Mouse (Mus musculus) layer of hippocampus, postnatal 25 days (tissue): ENCODE measurements around the gene Sf3b6. TPM values are rescaled to one million over a fixed set of nuclear protein-coding genes. Genes with fewer than 3 reads are reported as not detected.
A peak's percentile ranks its signal among the peaks of the same experiment; 100 is the strongest.
"Not testable (repeated sequence)": the region's sequence is repeated elsewhere in the genome, so short reads cannot be mapped to it uniquely, and the experiment has no call there.

Source experiments
- DNase-seq, 2 experiments: peaks; one replicate each; pipeline ENCODE4 v3.0.0; 2022; ENCODE audit warnings: mixed read lengths in 2 of 2, low spot score in 1 of 2; ENCODE audit errors: extremely low spot score in 1 of 2
- total RNA-seq, 2 experiments: library from RNA; stranded (reverse); gene quantifications; 2 replicates each; pipeline ENCODE4 v1.2.3; 2021

The Sf3b6 gene
- 10 to 100 TPM; 84.2 to 86.0 TPM for total RNA-seq

GRCm38 (mm10) chr12:4817361-4818101, at the start of gene Sf3b6:
TSS of gene Sf3b6 (plus strand) at chr12:4817544.
- peak; percentile 86 to 94 for DNase-seq

- DNase-seq = peak; percentile 99
Measured at GRCm38 (mm10) chr12:4768492-4769332, 48.6 kb upstream of the Sf3b6 start, which contains the start of the genes Pfn4 and Fam228b. TSS of gene Pfn4 (plus strand) at chr12:4769022. TSS of gene Fam228b (minus strand) at chr12:4769267.

GRCm38 (mm10) chr12:4769333-4769723, 48.0 kb upstream of the Sf3b6 start:
- DNase-seq = no peak

GRCm38 (mm10) chr12:4774895-4775587, 42.3 kb upstream of the Sf3b6 start:
- DNase-seq = no peak

GRCm38 (mm10) chr12:4775588-4775949, 41.8 kb upstream of the Sf3b6 start:
- no peak for DNase-seq

GRCm38 (mm10) chr12:4777734-4778133, 39.6 kb upstream of the Sf3b6 start:
- no peak for DNase-seq

- no peak for DNase-seq
Measured at GRCm38 (mm10) chr12:4780245-4780644, 37.1 kb upstream of the Sf3b6 start.

GRCm38 (mm10) chr12:4781270-4781669, 36.1 kb upstream of the Sf3b6 start:
- DNase-seq = no peak

- DNase-seq = not testable (repeated sequence)
Measured at GRCm38 (mm10) chr12:4781725-4782404, 35.5 kb upstream of the Sf3b6 start.

GRCm38 (mm10) chr12:4783598-4783997, 33.7 kb upstream of the Sf3b6 start:
- DNase-seq = no peak

- DNase-seq = no peak
Measured at GRCm38 (mm10) chr12:4784466-4784865, 32.9 kb upstream of the Sf3b6 start.

GRCm38 (mm10) chr12:4788128-4788527, 29.2 kb upstream of the Sf3b6 start:
- not testable (repeated sequence) for DNase-seq

- peak in 1 of 2 experiments; percentile 36 for DNase-seq
Measured at GRCm38 (mm10) chr12:4793718-4794117, 23.6 kb upstream of the Sf3b6 start.

GRCm38 (mm10) chr12:4797471-4797870, 19.9 kb upstream of the Sf3b6 start:
- not testable (repeated sequence) for DNase-seq

GRCm38 (mm10) chr12:4811036-4811435, 6.3 kb upstream of the Sf3b6 start:
- no peak for DNase-seq

GRCm38 (mm10) chr12:4811705-4812104, 5.6 kb upstream of the Sf3b6 start:
- no peak for DNase-seq

- no peak for DNase-seq
Measured at GRCm38 (mm10) chr12:4813636-4814035, 3.7 kb upstream of the Sf3b6 start.

GRCm38 (mm10) chr12:4816680-4817360, 524 bp upstream of the Sf3b6 start:
- no peak for DNase-seq

GRCm38 (mm10) chr12:4827256-4827655, 9.9 kb downstream of the Sf3b6 start:
- no peak for DNase-seq

GRCm38 (mm10) chr12:4836959-4837358, 19.6 kb downstream of the Sf3b6 start:
- no peak for DNase-seq
